Mouse (Mus musculus): ENCODE results near the gene Tmem91. TPM values are rescaled to one million over a fixed set of nuclear protein-coding genes. Genes with fewer than 3 reads are reported as not detected.
A peak's percentile ranks its signal among the peaks of the same experiment; 100 is the strongest.

The Tmem91 gene
- polyA plus RNA-seq, 1 experiment from 2014 or later, result 129 TPM

DNA sequence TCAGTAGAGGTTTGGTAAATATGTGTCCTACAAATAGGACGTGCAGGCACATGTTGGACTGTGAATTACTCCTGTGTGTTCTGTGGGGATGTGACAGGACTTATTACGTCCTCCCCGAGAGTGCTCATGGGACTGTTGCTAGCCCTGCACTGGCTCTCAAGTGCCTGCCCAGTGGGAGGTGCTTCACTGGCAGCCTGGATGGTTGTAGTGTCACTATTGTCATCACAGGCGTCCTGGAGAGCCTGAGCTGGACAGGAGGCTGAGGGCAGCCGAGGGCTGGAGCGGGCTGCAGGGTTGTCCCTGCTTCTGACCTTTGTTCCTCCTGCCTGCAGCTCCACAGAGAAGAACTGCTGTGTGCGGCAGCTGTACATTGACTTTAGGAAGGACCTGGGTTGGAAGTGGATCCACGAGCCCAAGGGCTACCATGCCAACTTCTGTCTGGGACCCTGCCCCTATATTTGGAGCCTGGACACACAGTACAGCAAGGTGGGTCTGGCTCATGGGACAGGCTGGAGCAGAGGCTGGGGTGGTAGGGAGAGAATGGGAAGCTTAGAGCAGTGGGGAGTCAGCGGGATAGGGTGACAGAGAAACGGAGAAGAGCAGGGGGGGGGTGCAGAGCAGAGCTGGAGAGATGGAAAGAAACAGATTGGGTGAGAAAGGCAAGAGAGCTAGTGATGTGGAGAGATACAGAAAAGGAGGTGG, 29.0 kb upstream of the Tmem91 start:
- Histone ChIP-seq H3K9ac (ENCODE audit: low read depth, low read length) (no peak overlapping the region), H3K27ac (ENCODE audit: low read depth, low read length) (no peak overlapping the region), H3K9me3 (ENCODE audit: control insufficient read depth, low read length) (no peaks in the 10 kb centered on the region), H3K4me2 (ENCODE audit: low read length) (peak overlapping the region; percentile 67), H3K36me3 (ENCODE audit: control insufficient read depth, insufficient read depth, low read length) (no peaks in the 10 kb centered on the region), H3K4me1 (ENCODE audit: control insufficient read depth, insufficient read depth, low read depth, low read length) (peaks cover 3% of the 10 kb centered on the region; the same call in 1 of the 2 replicates), H3K4me3 (ENCODE audit: low read length) (peak overlapping the region; percentile 41; the same call in 1 of the 2 replicates), H3K27me3 (replicated peaks; ENCODE audit: control insufficient read depth, insufficient read depth, low read length) (no peaks in the 10 kb centered on the region)
- peak; percentile 15; the same call in 1 of the 2 replicates for ATAC-seq
- WGBS, result 18% methylated on average over 10 of the region's 10 CpGs

DNA sequence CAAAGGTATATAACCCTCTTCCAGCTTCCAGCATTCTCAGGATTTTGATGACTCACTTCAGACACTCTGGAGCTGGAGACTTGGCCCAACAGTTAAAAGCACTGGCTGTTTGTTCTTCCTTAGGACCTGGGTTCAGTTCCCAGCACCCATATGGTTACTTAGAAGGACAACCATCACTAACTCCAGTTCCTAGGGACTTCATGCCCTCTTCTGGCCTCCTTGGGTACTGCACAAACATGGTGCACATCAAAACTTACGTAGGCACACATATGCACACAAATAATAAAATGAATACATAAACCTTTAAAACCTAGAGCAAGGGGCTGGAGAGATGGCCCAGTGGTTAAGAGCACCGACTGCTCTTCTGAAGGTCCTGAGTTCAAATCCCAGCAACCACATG, 27.4 kb upstream of the Tmem91 start:
- Histone ChIP-seq H3K9me3 (ENCODE audit: control insufficient read depth, low read length) (no peaks in the 10 kb centered on the region), H3K4me2 (ENCODE audit: low read length) (no peak overlapping the region), H3K4me1 (ENCODE audit: control insufficient read depth, insufficient read depth, low read depth, low read length) (peaks cover 3% of the 10 kb centered on the region; the same call in 1 of the 2 replicates), H3K36me3 (ENCODE audit: control insufficient read depth, insufficient read depth, low read length) (no peaks in the 10 kb centered on the region), H3K27ac (ENCODE audit: low read depth, low read length) (no peak overlapping the region), H3K27me3 (replicated peaks; ENCODE audit: control insufficient read depth, insufficient read depth, low read length) (no peaks in the 10 kb centered on the region), H3K9ac (ENCODE audit: low read depth, low read length) (no peak overlapping the region), H3K4me3 (ENCODE audit: low read length) (no peak overlapping the region)
- no peak for ATAC-seq
- WGBS, result 95% methylated on average over 2 of the region's 2 CpGs

DNA sequence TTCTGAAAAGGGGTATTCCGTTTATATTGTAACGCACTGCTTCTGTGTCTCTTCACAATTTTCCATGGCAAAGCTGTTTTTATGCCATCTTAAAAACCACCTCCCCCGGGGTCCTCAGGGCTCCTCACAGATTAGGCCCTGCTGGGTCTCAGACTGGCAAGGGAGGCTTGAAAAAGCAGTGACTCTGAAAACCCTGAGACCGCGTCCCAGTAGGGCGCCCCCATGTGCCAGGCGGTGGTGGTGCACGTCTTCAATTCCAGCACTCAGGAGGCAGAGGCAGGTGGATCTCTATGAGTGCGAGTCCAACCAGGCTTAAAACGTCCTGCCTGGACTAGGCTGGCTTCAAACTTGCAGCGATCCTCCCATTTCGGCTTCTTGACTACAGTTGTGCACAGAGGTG, 25.8 kb upstream of the Tmem91 start:
- no peak overlapping the region for H3K4me2 ChIP-seq (ENCODE audit: low read length)
- H3K27ac ChIP-seq (ENCODE audit: low read depth, low read length), result no peak overlapping the region
- 79% methylated on average over 12 of the region's 12 CpGs for WGBS
- H3K36me3 ChIP-seq (ENCODE audit: control insufficient read depth, insufficient read depth, low read length), result no peaks in the 10 kb centered on the region
- H3K27me3 ChIP-seq (replicated peaks; ENCODE audit: control insufficient read depth, insufficient read depth, low read length), result no peaks in the 10 kb centered on the region
- peaks cover 3% of the 10 kb centered on the region; the same call in 1 of the 2 replicates for H3K4me1 ChIP-seq (ENCODE audit: control insufficient read depth, insufficient read depth, low read depth, low read length)
- no peak overlapping the region for H3K9ac ChIP-seq (ENCODE audit: low read depth, low read length)
- ATAC-seq, result no peak
- H3K4me3 ChIP-seq (ENCODE audit: low read length), result no peak overlapping the region
- no peaks in the 10 kb centered on the region for H3K9me3 ChIP-seq (ENCODE audit: control insufficient read depth, low read length)

- WGBS, result 56% methylated on average over 13 of the region's 13 CpGs
- H3K27me3 ChIP-seq (replicated peaks; ENCODE audit: control insufficient read depth, insufficient read depth, low read length), result no peaks in the 10 kb centered on the region
- no peak overlapping the region for H3K27ac ChIP-seq (ENCODE audit: low read depth, low read length)
- no peak overlapping the region for H3K4me3 ChIP-seq (ENCODE audit: low read length)
- no peak overlapping the region for H3K4me2 ChIP-seq (ENCODE audit: low read length)
- H3K9ac ChIP-seq (ENCODE audit: low read depth, low read length), result no peak overlapping the region
- H3K9me3 ChIP-seq (ENCODE audit: control insufficient read depth, low read length), result no peaks in the 10 kb centered on the region
- peaks cover 3% of the 10 kb centered on the region; the same call in 1 of the 2 replicates for H3K4me1 ChIP-seq (ENCODE audit: control insufficient read depth, insufficient read depth, low read depth, low read length)
- ATAC-seq, result no peak
- H3K36me3 ChIP-seq (ENCODE audit: control insufficient read depth, insufficient read depth, low read length), result no peaks in the 10 kb centered on the region
These were observed 24.9 kb upstream of the Tmem91 start for GRCm38 (mm10) chr7:25699851-25700250.

DNA sequence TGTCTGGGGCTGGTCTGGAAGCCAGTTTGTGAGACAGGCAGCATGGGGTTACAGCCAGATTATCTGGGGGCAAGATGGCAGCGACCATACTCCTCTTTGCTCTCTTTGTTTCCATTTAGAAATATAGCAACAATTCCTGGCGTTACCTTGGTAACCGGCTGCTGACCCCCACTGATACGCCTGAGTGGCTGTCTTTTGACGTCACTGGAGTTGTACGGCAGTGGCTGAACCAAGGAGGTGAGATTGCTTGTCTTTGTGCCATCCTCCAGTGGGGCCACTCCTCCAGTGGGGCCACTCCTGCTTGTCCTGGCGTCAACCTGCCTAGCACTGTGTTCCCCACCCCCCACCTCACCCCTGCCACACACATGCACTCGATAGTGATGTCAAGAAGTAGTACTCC, 19.1 kb upstream of the Tmem91 start:
- no peak overlapping the region for H3K4me2 ChIP-seq (ENCODE audit: low read length)
- peak; percentile 31; the same call in 1 of the 2 replicates for ATAC-seq
- H3K27ac ChIP-seq (ENCODE audit: low read depth, low read length), result no peak overlapping the region

GRCm38 (mm10) chr7:25690051-25690450, 15.1 kb upstream of the Tmem91 start:
- H3K4me2 ChIP-seq (ENCODE audit: low read length), result peak overlapping the region; percentile 66; the same call in 1 of the 2 replicates
- ATAC-seq, result no peak
- peaks cover 28% of the 10 kb centered on the region for H3K4me1 ChIP-seq (ENCODE audit: control insufficient read depth, insufficient read depth, low read depth, low read length)
- H3K36me3 ChIP-seq (ENCODE audit: control insufficient read depth, insufficient read depth, low read length), result no peaks in the 10 kb centered on the region
- H3K9me3 ChIP-seq (ENCODE audit: control insufficient read depth, low read length), result peaks cover 3% of the 10 kb centered on the region; the same call in 1 of the 2 replicates
- H3K27ac ChIP-seq (ENCODE audit: low read depth, low read length), result no peak overlapping the region
- peaks cover 48% of the 10 kb centered on the region for H3K27me3 ChIP-seq (replicated peaks; ENCODE audit: control insufficient read depth, insufficient read depth, low read length)
- no peak overlapping the region for H3K9ac ChIP-seq (ENCODE audit: low read depth, low read length)
- WGBS, result 32% methylated on average over 5 of the region's 5 CpGs
- no peak overlapping the region for H3K4me3 ChIP-seq (ENCODE audit: low read length)

More for the DNA sequence above, 19.1 kb upstream of the Tmem91 start:
- Histone ChIP-seq H3K4me3 (ENCODE audit: low read length) (no peak overlapping the region), H3K36me3 (ENCODE audit: control insufficient read depth, insufficient read depth, low read length) (no peaks in the 10 kb centered on the region), H3K9me3 (ENCODE audit: control insufficient read depth, low read length) (peaks cover 3% of the 10 kb centered on the region; the same call in 1 of the 2 replicates), H3K27me3 (replicated peaks; ENCODE audit: control insufficient read depth, insufficient read depth, low read length) (peaks cover 19% of the 10 kb centered on the region), H3K9ac (ENCODE audit: low read depth, low read length) (no peak overlapping the region), H3K4me1 (ENCODE audit: control insufficient read depth, insufficient read depth, low read depth, low read length) (peaks cover 3% of the 10 kb centered on the region)
- 35% methylated on average over 8 of the region's 8 CpGs for WGBS

DNA sequence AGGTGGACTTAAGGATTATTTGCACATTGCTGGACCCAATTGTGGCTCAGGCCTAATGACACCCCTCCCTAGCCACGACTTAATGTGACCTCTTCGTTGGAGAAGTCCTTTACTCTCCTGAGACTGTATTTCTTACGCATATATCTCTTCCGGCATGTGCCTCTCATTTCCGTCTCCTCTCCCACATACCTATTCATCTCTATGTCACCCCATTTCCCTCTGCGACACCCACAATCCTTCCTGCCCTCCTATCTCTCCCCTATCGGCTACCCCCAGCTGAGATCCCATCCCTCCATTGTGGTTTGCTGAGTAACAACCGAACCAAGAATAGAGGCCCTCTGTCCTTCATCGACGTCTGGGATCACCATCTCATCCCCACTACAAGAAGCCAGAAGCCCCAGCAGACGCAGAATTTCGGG, 14.6 kb upstream of the Tmem91 start:
- ATAC-seq, result no peak
- peak overlapping the region; percentile 66 for H3K4me2 ChIP-seq (ENCODE audit: low read length)
- WGBS, result 9% methylated on average over 12 of the region's 12 CpGs
- peak overlapping the region; percentile 48 for H3K9ac ChIP-seq (ENCODE audit: low read depth, low read length)
- peak overlapping the region; percentile 49 for H3K4me3 ChIP-seq (ENCODE audit: low read length)
- no peaks in the 10 kb centered on the region for H3K36me3 ChIP-seq (ENCODE audit: control insufficient read depth, insufficient read depth, low read length)
- H3K4me1 ChIP-seq (ENCODE audit: control insufficient read depth, insufficient read depth, low read depth, low read length), result peaks cover 28% of the 10 kb centered on the region
- peaks cover 48% of the 10 kb centered on the region for H3K27me3 ChIP-seq (replicated peaks; ENCODE audit: control insufficient read depth, insufficient read depth, low read length)
- H3K9me3 ChIP-seq (ENCODE audit: control insufficient read depth, low read length), result peaks cover 3% of the 10 kb centered on the region; the same call in 1 of the 2 replicates
- no peak overlapping the region for H3K27ac ChIP-seq (ENCODE audit: low read depth, low read length)

DNA sequence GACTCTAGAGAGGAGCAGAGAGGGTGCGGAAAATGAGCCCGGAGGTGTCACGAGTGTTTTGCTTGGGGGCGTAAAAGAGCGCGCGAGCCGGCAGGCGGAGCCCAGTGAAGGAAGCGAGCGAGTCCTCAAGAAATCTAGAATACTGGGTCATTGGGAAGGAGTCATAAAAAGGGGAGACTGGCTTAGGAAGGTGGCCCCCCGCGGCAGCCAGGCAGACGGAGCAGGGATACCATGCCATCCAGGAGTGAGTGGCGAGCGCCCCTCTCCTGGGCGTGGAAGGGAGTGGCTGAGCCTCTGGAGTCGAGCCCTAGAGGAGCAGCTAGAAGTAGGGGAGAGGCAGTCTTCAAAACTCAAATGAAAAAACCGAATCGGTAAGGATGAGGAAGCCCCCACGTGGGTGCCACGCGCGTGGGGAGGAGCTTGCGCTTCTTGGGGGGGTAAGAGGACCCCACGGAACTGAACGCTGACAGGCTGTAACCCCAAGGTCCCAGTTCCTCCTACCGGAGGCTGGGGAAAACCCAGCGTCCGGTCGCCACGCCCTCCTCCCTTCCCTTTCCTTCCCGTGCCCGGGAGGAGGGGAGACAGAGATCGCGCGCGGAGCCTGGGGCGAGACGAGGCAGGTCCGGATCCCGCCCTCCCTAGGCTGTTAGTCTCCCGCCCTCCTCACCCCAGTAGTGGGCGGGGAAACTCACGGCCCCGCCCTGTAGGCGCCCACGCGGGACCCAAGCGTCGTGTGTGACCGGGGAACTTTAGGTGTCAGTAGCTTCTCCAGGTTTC, 14.0 kb upstream of the Tmem91 start:
- Histone ChIP-seq H3K4me1 (ENCODE audit: control insufficient read depth, insufficient read depth, low read depth, low read length) (peaks cover 28% of the 10 kb centered on the region), H3K9me3 (ENCODE audit: control insufficient read depth, low read length) (peaks cover 3% of the 10 kb centered on the region; the same call in 1 of the 2 replicates), H3K27ac (ENCODE audit: low read depth, low read length) (no peak overlapping the region), H3K4me2 (ENCODE audit: low read length) (peak overlapping the region; percentile 66), H3K4me3 (ENCODE audit: low read length) (peak overlapping the region; percentile 49), H3K27me3 (replicated peaks; ENCODE audit: control insufficient read depth, insufficient read depth, low read length) (peaks cover 48% of the 10 kb centered on the region), H3K36me3 (ENCODE audit: control insufficient read depth, insufficient read depth, low read length) (no peaks in the 10 kb centered on the region), H3K9ac (ENCODE audit: low read depth, low read length) (peak overlapping the region; percentile 48)
- WGBS, result 2% methylated on average over 40 of the region's 52 CpGs
- ATAC-seq, result peak; percentile 56
